Mouse (Mus musculus) liver, embryonic 14 days (tissue): ENCODE data around the gene Faim2. TPM values are rescaled to one million over a fixed set of nuclear protein-coding genes. Genes with fewer than 3 reads are reported as not detected.

Experiments used
- polyA plus RNA-seq: library from polyadenylated mRNA; depleted of rRNA; stranded (reverse); fragments of >200 nt; gene quantifications from 2 replicates; pipeline ENCODE4 v1.2.3, GENCODE M21; 2012; rRNA removed

The Faim2 gene
- 0.02 TPM in 1 of 2 replicates, not detected in the other for polyA plus RNA-seq

DNA sequence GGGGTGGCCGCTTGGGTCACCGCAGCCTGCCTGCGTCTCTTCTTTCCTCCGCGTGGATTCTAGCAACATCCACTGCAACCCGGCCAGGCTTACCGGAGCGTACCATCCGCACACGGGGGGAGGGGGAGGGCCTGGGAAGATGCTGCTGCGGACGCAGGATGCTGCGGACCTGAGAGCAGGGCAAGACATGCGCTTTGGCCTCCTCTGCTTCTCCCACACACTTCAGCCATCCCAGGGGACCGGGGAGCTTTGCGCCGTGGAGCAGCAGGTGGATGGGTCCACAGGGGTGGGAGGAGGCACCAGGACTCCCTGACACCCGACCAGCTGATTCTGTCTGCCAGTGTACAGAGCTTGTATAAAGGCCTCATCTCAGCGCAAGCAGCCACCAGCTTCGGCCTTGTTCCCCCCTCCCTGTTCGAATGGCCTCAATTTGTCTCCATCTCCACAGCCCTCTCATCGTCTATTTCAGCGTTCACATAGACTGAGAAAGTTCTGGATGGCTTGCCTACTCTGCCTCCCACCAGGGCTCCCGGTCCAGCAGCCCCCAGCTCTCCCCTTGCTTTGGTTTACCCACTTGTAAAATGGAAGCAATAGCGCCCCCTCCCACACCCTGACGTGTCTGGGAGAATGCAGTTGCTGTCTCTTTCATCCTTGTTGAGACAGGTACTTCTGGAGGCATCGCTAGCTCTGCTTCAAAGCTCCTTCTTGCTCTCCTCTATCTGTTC, at the start of gene Faim2:
Gene Faim2 (minus strand): TSS at position 537 of the 725 bp plus-strand sequence.

DNA sequence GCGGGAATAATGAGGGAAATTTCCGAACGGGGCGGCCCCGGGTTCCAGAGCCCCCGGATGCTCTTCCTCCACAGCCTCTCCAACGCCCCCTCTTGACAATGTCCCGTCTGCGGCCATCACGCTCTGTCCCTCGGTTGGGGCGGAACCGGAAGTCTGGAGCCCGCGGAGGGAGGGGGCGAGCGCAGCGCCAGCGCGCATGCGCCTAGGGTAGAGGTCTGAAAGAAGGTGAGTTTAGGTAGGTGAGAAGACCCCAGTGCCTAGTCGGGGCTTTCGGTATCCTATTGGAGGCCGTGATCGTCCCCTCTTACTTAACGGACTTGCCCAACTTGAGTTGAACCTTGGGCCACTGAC, 53.4 kb downstream of the Faim2 start, which contains the start of gene Bcdin3d:
Gene Bcdin3d (minus strand): TSS at position 155 of the 351 bp plus-strand sequence.

DNA sequence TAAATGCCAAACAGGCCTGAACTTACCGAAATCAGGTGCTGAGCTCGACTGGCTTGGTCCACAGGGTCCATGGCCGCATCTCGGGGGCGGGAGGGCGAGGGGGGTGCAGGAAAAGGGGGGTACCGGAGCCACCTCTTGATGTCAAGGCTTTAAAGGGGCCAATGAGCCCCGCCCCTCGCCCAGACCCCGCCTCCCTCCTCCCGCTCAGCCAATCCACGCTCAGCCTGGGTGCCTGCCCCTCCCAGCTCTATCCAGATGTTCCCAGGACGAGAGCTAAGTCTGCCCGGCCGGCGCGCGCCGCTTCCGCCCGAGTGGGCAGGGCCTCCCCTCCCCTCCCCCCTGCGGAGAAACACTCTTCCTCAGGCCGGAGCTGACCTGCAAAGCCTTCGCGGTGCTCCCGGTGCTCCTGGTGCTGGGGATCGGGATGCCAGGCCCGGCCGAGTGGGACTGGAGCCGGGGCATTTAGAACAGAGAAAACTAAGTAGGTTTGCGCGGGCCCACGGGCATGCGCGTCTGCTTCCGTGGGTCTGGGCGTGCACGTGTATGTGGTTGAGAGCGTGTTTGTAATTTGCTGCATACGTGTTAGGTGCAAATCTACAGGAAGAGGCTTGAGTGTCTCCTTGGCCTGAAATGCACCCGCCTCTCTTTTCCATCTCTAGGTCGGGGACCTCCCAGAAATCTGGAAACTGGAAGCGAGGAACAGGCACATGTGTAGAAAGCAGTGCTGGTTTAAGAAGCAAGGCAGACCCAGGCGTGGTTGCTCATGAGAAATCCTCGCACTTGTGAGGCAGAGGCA, 70.2 kb downstream of the Faim2 start, which contains the start of gene Nckap5l:
Gene Nckap5l (minus strand): TSS at position 143 of the 796 bp plus-strand sequence.

Other genes starting within 250 kb of the Faim2 start
- 8.8 and 9.9 TPM in 2 replicates for gene Prpf40b, start 233.1 kb downstream of the Faim2 start, polyA plus RNA-seq
- gene Fam186b, start 232.3 kb downstream of the Faim2 start, polyA plus RNA-seq = 0.01 TPM in 1 of 2 replicates, not detected in the other
- gene Fmnl3, start 157.7 kb downstream of the Faim2 start, polyA plus RNA-seq = 3.6 and 4.1 TPM in 2 replicates
- gene Tmbim6, start 135.3 kb downstream of the Faim2 start, polyA plus RNA-seq = 90.8 and 111 TPM in 2 replicates
- 0.70 and 0.80 TPM in 2 replicates for gene Nckap5l, start 70.4 kb downstream of the Faim2 start, polyA plus RNA-seq
- 2.8 and 3.0 TPM in 2 replicates for gene Bcdin3d, start 53.4 kb downstream of the Faim2 start, polyA plus RNA-seq
- not detected in 2 replicates for gene Aqp2, start 50.9 kb upstream of the Faim2 start, polyA plus RNA-seq
- gene Aqp5, start 62.6 kb upstream of the Faim2 start, polyA plus RNA-seq = 0.05 and 0.06 TPM in 2 replicates
- not detected in 2 replicates for gene Aqp6, start 73.2 kb upstream of the Faim2 start, polyA plus RNA-seq
- gene Racgap1, start 123.5 kb upstream of the Faim2 start, polyA plus RNA-seq = 51.8 and 58.7 TPM in 2 replicates
- gene Asic1, start 142.2 kb upstream of the Faim2 start, polyA plus RNA-seq = 0.13 and 0.23 TPM in 2 replicates
- gene Smarcd1, start 174.0 kb upstream of the Faim2 start, polyA plus RNA-seq = 6.2 and 7.0 TPM in 2 replicates
- gene Gm17349, start 177.3 kb upstream of the Faim2 start, polyA plus RNA-seq = 0.41 TPM in 1 of 2 replicates, not detected in the other
- 7.7 and 8.5 TPM in 2 replicates for gene Gpd1, start 189.3 kb upstream of the Faim2 start, polyA plus RNA-seq
- 62.4 and 63.3 TPM in 2 replicates for gene Cox14, start 197.5 kb upstream of the Faim2 start, polyA plus RNA-seq
- gene Cers5, start 244.7 kb upstream of the Faim2 start, polyA plus RNA-seq = 4.2 and 5.6 TPM in 2 replicates